Mouse (Mus musculus): ENCODE data around the gene Olfr1487. TPM values are rescaled to one million over a fixed set of nuclear protein-coding genes. Genes with fewer than 3 reads are reported as not detected.
"Not testable (repeated sequence)": the region's sequence is repeated elsewhere in the genome, so short reads cannot be mapped to it uniquely, and the experiment has no call there.

Gene Olfr1487
- polyA plus RNA-seq (2014; fragmentation: Nextera tagmentation; extraction: Ambion mirVana): not detected in 2 replicates

- H3K27ac ChIP-seq (replicated peaks; ENCODE audit: low read depth, low read length); H3K9ac ChIP-seq (ENCODE audit: low read length); H3K4me3 ChIP-seq (ENCODE audit: low read depth, low read length); ATAC-seq (ENCODE audit: insufficient number of reproducible peaks, low FRiP score, low TSS enrichment, low read depth); H3K4me2 ChIP-seq (ENCODE audit: low read depth, severe bottlenecking); DNase-seq (ENCODE audit: low spot score); H3K9me3 ChIP-seq (ENCODE audit: control insufficient read depth, low read length); H3K36me3 ChIP-seq (ENCODE audit: control insufficient read depth, insufficient read depth, low read length); H3K27me3 ChIP-seq (ENCODE audit: control insufficient read depth, insufficient read depth, low read length); H3K4me1 ChIP-seq (ENCODE audit: control insufficient read depth, insufficient read depth, low read length): not testable (repeated sequence)
- 81% methylated on average over 2 of the region's 2 CpGs for WGBS
These were observed at the start of gene Olfr1487 for GRCm38 (mm10) chr19:13617075-13617474. Gene Olfr1487 (plus strand): TSS chr19:13617375.

GRCm38 (mm10) chr19:13583211-13583610, 34.0 kb upstream of the Olfr1487 start, which contains the start of gene Olfr1484:
Gene Olfr1484 (plus strand): TSS chr19:13583511.
- Histone ChIP-seq H3K4me3 (ENCODE audit: low read depth, low read length) (no peak within 1 kb of the TSS), H3K4me2 (ENCODE audit: low read depth, severe bottlenecking) (no peak within 1 kb of the TSS), H3K9ac (ENCODE audit: low read length) (no peak within 1 kb of the TSS), H3K9me3 (ENCODE audit: control insufficient read depth, low read length) (no peaks in the 10 kb centered on the region), H3K4me1 (ENCODE audit: control insufficient read depth, insufficient read depth, low read length) (no peaks in the 10 kb centered on the region), H3K27me3 (ENCODE audit: control insufficient read depth, insufficient read depth, low read length) (no peaks in the 10 kb centered on the region), H3K36me3 (ENCODE audit: control insufficient read depth, insufficient read depth, low read length) (no peaks in the 10 kb centered on the region), H3K27ac (replicated peaks; ENCODE audit: low read depth, low read length) (no peak within 1 kb of the TSS)
- DNase-seq (ENCODE audit: low spot score): no peak
- 88% methylated on average over 1 of the region's 1 CpGs for WGBS
- no peak for ATAC-seq (ENCODE audit: insufficient number of reproducible peaks, low FRiP score, low TSS enrichment, low read depth)

GRCm38 (mm10) chr19:13631321-13631720, 14.1 kb downstream of the Olfr1487 start, which contains the start of gene Olfr1489:
Gene Olfr1489 (plus strand): TSS chr19:13631621.
- no peaks in the 10 kb centered on the region for H3K4me1 ChIP-seq (ENCODE audit: control insufficient read depth, insufficient read depth, low read length)

GRCm38 (mm10) chr19:13650791-13651190, 33.6 kb downstream of the Olfr1487 start, which contains the start of gene Olfr1490:
Gene Olfr1490 (plus strand): TSS chr19:13651091.
- Histone ChIP-seq H3K4me2 (ENCODE audit: low read depth, severe bottlenecking) (no peak within 1 kb of the TSS), H3K4me1 (ENCODE audit: control insufficient read depth, insufficient read depth, low read length) (no peaks in the 10 kb centered on the region), H3K36me3 (ENCODE audit: control insufficient read depth, insufficient read depth, low read length) (no peaks in the 10 kb centered on the region), H3K4me3 (ENCODE audit: low read depth, low read length) (no peak within 1 kb of the TSS), H3K27ac (replicated peaks; ENCODE audit: low read depth, low read length) (no peak within 1 kb of the TSS), H3K9me3 (ENCODE audit: control insufficient read depth, low read length) (no peaks in the 10 kb centered on the region; the same call in 1 of the 2 replicates), H3K9ac (ENCODE audit: low read length) (no peak within 1 kb of the TSS), H3K27me3 (ENCODE audit: control insufficient read depth, insufficient read depth, low read length) (no peaks in the 10 kb centered on the region)
- WGBS: 81% methylated on average over 1 of the region's 1 CpGs
- no peak for ATAC-seq (ENCODE audit: insufficient number of reproducible peaks, low FRiP score, low TSS enrichment, low read depth)
- DNase-seq (ENCODE audit: low spot score): no peak

More at GRCm38 (mm10) chr19:13631321-13631720, 14.1 kb downstream of the Olfr1487 start, which contains the start of gene Olfr1489:
- ATAC-seq (ENCODE audit: insufficient number of reproducible peaks, low FRiP score, low TSS enrichment, low read depth) (no peak), DNase-seq (ENCODE audit: low spot score) (no peak)
- H3K36me3 ChIP-seq (ENCODE audit: control insufficient read depth, insufficient read depth, low read length): no peaks in the 10 kb centered on the region
- no peaks in the 10 kb centered on the region for H3K27me3 ChIP-seq (ENCODE audit: control insufficient read depth, insufficient read depth, low read length)
- H3K27ac ChIP-seq (replicated peaks; ENCODE audit: low read depth, low read length): no peak within 1 kb of the TSS
- no peak within 1 kb of the TSS for H3K4me2 ChIP-seq (ENCODE audit: low read depth, severe bottlenecking)
- H3K9ac ChIP-seq (ENCODE audit: low read length): no peak within 1 kb of the TSS
- no peak within 1 kb of the TSS for H3K4me3 ChIP-seq (ENCODE audit: low read depth, low read length)
- 0 out of 2 replicates have a peak, but pooled peaks cover 2% of the 10 kb centered on the region for H3K9me3 ChIP-seq (ENCODE audit: control insufficient read depth, low read length)
- WGBS: 87% methylated on average over 1 of the region's 1 CpGs

Small RNAs within 50 kb of the gene (microRNA-seq; reads per million reads assigned to microRNA genes)
- gene Gm22323 (not detected), gene Gm23931 (not detected)

Other genes with a start within 250 kb of the Olfr1487 start
- gene Olfr1469, start 209.5 kb upstream of the Olfr1487 start, polyA plus RNA-seq (2014; fragmentation: Nextera tagmentation; extraction: Ambion mirVana): not detected in 2 replicates
- not detected in 2 replicates for gene Olfr1471, start 174.0 kb upstream of the Olfr1487 start, polyA plus RNA-seq (2014; fragmentation: Nextera tagmentation; extraction: Ambion mirVana)
- not detected in 2 replicates for gene Olfr1472, start 161.3 kb upstream of the Olfr1487 start, polyA plus RNA-seq (2014; fragmentation: Nextera tagmentation; extraction: Ambion mirVana)
- not detected in 2 replicates for gene Olfr1474, start 147.8 kb upstream of the Olfr1487 start, polyA plus RNA-seq (2014; fragmentation: Nextera tagmentation; extraction: Ambion mirVana)
- not detected in 2 replicates for gene Olfr1475, start 137.2 kb upstream of the Olfr1487 start, polyA plus RNA-seq (2014; fragmentation: Nextera tagmentation; extraction: Ambion mirVana)
- gene Olfr1477, start 116.8 kb upstream of the Olfr1487 start, polyA plus RNA-seq (2014; fragmentation: Nextera tagmentation; extraction: Ambion mirVana): not detected in 2 replicates
- not detected in 2 replicates for gene Olfr1480, start 89.5 kb upstream of the Olfr1487 start, polyA plus RNA-seq (2014; fragmentation: Nextera tagmentation; extraction: Ambion mirVana)
- gene Olfr1484, start 33.9 kb upstream of the Olfr1487 start, polyA plus RNA-seq (2014; fragmentation: Nextera tagmentation; extraction: Ambion mirVana): not detected in 2 replicates
- gene Olfr1489, start 14.2 kb downstream of the Olfr1487 start, polyA plus RNA-seq (2014; fragmentation: Nextera tagmentation; extraction: Ambion mirVana): not detected in 2 replicates
- not detected in 2 replicates for gene Olfr1490, start 33.7 kb downstream of the Olfr1487 start, polyA plus RNA-seq (2014; fragmentation: Nextera tagmentation; extraction: Ambion mirVana)
- not detected in 2 replicates for gene Olfr1491, start 79.9 kb downstream of the Olfr1487 start, polyA plus RNA-seq (2014; fragmentation: Nextera tagmentation; extraction: Ambion mirVana)
- gene Olfr1493-ps1, start 105.9 kb downstream of the Olfr1487 start, polyA plus RNA-seq (2014; fragmentation: Nextera tagmentation; extraction: Ambion mirVana): not detected in 2 replicates
- gene Olfr1494, start 122.4 kb downstream of the Olfr1487 start, polyA plus RNA-seq (2014; fragmentation: Nextera tagmentation; extraction: Ambion mirVana): not detected in 2 replicates
- not detected in 2 replicates for gene Olfr1495, start 147.2 kb downstream of the Olfr1487 start, polyA plus RNA-seq (2014; fragmentation: Nextera tagmentation; extraction: Ambion mirVana)
- gene Olfr1496, start 160.5 kb downstream of the Olfr1487 start, polyA plus RNA-seq (2014; fragmentation: Nextera tagmentation; extraction: Ambion mirVana): not detected in 2 replicates
- not detected in 2 replicates for gene Olfr1497, start 180.8 kb downstream of the Olfr1487 start, polyA plus RNA-seq (2014; fragmentation: Nextera tagmentation; extraction: Ambion mirVana)
- gene Olfr1499, start 202.1 kb downstream of the Olfr1487 start, polyA plus RNA-seq (2014; fragmentation: Nextera tagmentation; extraction: Ambion mirVana): not detected in 2 replicates
- gene Olfr1500, start 213.1 kb downstream of the Olfr1487 start, polyA plus RNA-seq (2014; fragmentation: Nextera tagmentation; extraction: Ambion mirVana): not detected in 2 replicates
- gene Olfr1501, start 233.3 kb downstream of the Olfr1487 start, polyA plus RNA-seq (2014; fragmentation: Nextera tagmentation; extraction: Ambion mirVana): not detected in 2 replicates
- not detected in 2 replicates for gene Olfr1502, start 244.4 kb downstream of the Olfr1487 start, polyA plus RNA-seq (2014; fragmentation: Nextera tagmentation; extraction: Ambion mirVana)